Mouse (Mus musculus) limb, embryonic 14.5 days (tissue): ENCODE measurements around the gene Uqcrc2. TPM values are rescaled to one million over a fixed set of nuclear protein-coding genes. Genes with fewer than 3 reads are reported as not detected.

Source experiments
- ATAC-seq: fragments of 200-750 bp; cut with Nextera tagmentation; 2 replicates; pipeline ENCODE4 v1.8.0; 2017; ENCODE audit warnings: low read depth, moderate number of reproducible peaks, moderate TSS enrichment; ENCODE audit not compliant: low FRiP score
- DNase-seq: peaks from one replicate; pipeline ENCODE4 v3.0.0-alpha.2; 2015; ENCODE audit warnings: low spot score
- H3K27ac ChIP-seq: fragments of 300-500 bp; sonication (generic); replicated peaks from 2 replicates; pipeline ENCODE4 v1.5.1; 2014; ENCODE audit warnings: low read depth, mild to moderate bottlenecking, low read length, moderate library complexity, mixed read lengths
- H3K27me3 ChIP-seq: fragments of 300-500 bp; sonication (generic); 2 replicates; pipeline ENCODE4 v1.6.1; 2014; ENCODE audit warnings: low read length, mixed read lengths; ENCODE audit not compliant: control insufficient read depth, insufficient read depth
- H3K36me3 ChIP-seq: fragments of 300-500 bp; sonication (generic); 2 replicates; pipeline ENCODE4 v1.6.1; 2014; ENCODE audit warnings: mild to moderate bottlenecking, low read length, moderate library complexity, mixed read lengths; ENCODE audit not compliant: control insufficient read depth, insufficient read depth
- H3K4me1 ChIP-seq: fragments of 300-500 bp; sonication (generic); 2 replicates; pipeline ENCODE4 v1.6.1; 2014; ENCODE audit warnings: antibody characterized with exemption, low read length, mixed read lengths; ENCODE audit not compliant: control insufficient read depth, insufficient read depth
- H3K4me2 ChIP-seq: fragments of 300-500 bp; sonication (generic); replicated peaks from 2 replicates; pipeline ENCODE4 v1.6.1; 2014; ENCODE audit warnings: low read depth, mild to moderate bottlenecking, low read length, moderate library complexity; ENCODE audit not compliant: severe bottlenecking
- H3K4me3 ChIP-seq: fragments of 300-500 bp; sonication (generic); replicated peaks from 2 replicates; pipeline ENCODE4 v1.5.1; 2014; ENCODE audit warnings: low read length
- H3K9ac ChIP-seq: fragments of 300-500 bp; sonication (generic); 2 replicates; pipeline ENCODE4 v1.6.1; 2014; ENCODE audit warnings: mild to moderate bottlenecking, low read depth, low read length, moderate library complexity; ENCODE audit not compliant: severe bottlenecking
- H3K9me3 ChIP-seq: fragments of 300-500 bp; sonication (generic); 2 replicates; pipeline ENCODE4 v1.6.1; 2016; ENCODE audit warnings: low read length; ENCODE audit not compliant: control insufficient read depth
- POLR2A ChIP-seq: fragments of 200-500 bp; IDR thresholded peaks from 2 replicates; pipeline ENCODE4 v1.8.0; 2012; ENCODE audit warnings: inconsistent platforms, mild to moderate bottlenecking, moderate library complexity, borderline replicate concordance; ENCODE audit not compliant: insufficient read depth, insufficient read length; ENCODE audit errors: extremely low read depth
- WGBS: fragments of 180-500 bp; shearing (Covaris S2); extraction: QIAGEN DNeasy Blood & Tissue Kit; methylation state at CpG from one replicate; pipeline ENCODE4 v1.1.7; 2014; 5-methylcytosine and 5-hydroxymethylcytosine counted together
- polyA plus RNA-seq, 2 experiments: library from polyadenylated mRNA; depleted of rRNA in 1 of 2; stranded (reverse) in 1 of 2; unstranded in 1 of 2; fragments of >200 nt; fragmentation: Nextera tagmentation in 1 of 2; extraction: Ambion mirVana in 1 of 2; gene quantifications; 2 replicates each; pipeline versions ENCODE4 v1.2.1 to v1.2.3; 2012 to 2014

Uqcrc2 gene
- polyA plus RNA-seq, 2 experiments: 165 to 200 TPM

- Histone ChIP-seq H3K27me3 (no peaks in the 10 kb centered on the region), H3K27ac (no peak overlapping the region), H3K4me3 (no peak overlapping the region), H3K9ac (no peak overlapping the region), H3K4me1 (peaks cover 2% of the 10 kb centered on the region; the same call in 1 of the 2 replicates), H3K36me3 (0 out of 2 replicates have a peak, but pooled peaks cover 7% of the 10 kb centered on the region), H3K4me2 (no peak overlapping the region), H3K9me3 (no peaks in the 10 kb centered on the region)
- ATAC-seq: no peak
- no peak for TF ChIP-seq POLR2A
- DNase-seq: no peak
- 75% methylated on average over 4 of the region's 4 CpGs for WGBS
These were observed 55.7 kb downstream of the Uqcrc2 start for GRCm38 (mm10) chr7:120690634-120691033.

GRCm38 (mm10) chr7:120693831-120694375, 58.9 kb downstream of the Uqcrc2 start:
- no peak overlapping the region for H3K4me2 ChIP-seq
- 0 out of 2 replicates have a peak, but pooled peaks cover 5% of the 10 kb centered on the region for H3K36me3 ChIP-seq
- no peak overlapping the region for H3K4me3 ChIP-seq
- no peak overlapping the region for H3K9ac ChIP-seq
- ATAC-seq: no peak
- H3K27me3 ChIP-seq: no peaks in the 10 kb centered on the region
- TF ChIP-seq POLR2A: no peak
- no peak for DNase-seq
- no peaks in the 10 kb centered on the region for H3K4me1 ChIP-seq
- 93% methylated on average over 5 of the region's 5 CpGs for WGBS
- no peaks in the 10 kb centered on the region for H3K9me3 ChIP-seq
- no peak overlapping the region for H3K27ac ChIP-seq

GRCm38 (mm10) chr7:120695196-120695595, 60.2 kb downstream of the Uqcrc2 start:
- WGBS: 35% methylated on average over 6 of the region's 6 CpGs
- Histone ChIP-seq H3K4me2 (no peak overlapping the region), H3K27ac (no peak overlapping the region), H3K27me3 (no peaks in the 10 kb centered on the region), H3K4me3 (no peak overlapping the region), H3K9me3 (no peaks in the 10 kb centered on the region), H3K36me3 (0 out of 2 replicates have a peak, but pooled peaks cover 4% of the 10 kb centered on the region), H3K4me1 (no peaks in the 10 kb centered on the region), H3K9ac (no peak overlapping the region)
- ATAC-seq: no peak
- no peak for TF ChIP-seq POLR2A
- no peak for DNase-seq

GRCm38 (mm10) chr7:120695641-120696040, 60.7 kb downstream of the Uqcrc2 start:
- WGBS: 79% methylated on average over 1 of the region's 1 CpGs
- no peak overlapping the region for H3K27ac ChIP-seq

GRCm38 (mm10) chr7:120696331-120696730, 61.4 kb downstream of the Uqcrc2 start:
- H3K4me1 ChIP-seq: no peaks in the 10 kb centered on the region
- 0 out of 2 replicates have a peak, but pooled peaks cover 4% of the 10 kb centered on the region for H3K36me3 ChIP-seq
- no peak for TF ChIP-seq POLR2A
- H3K27ac ChIP-seq: no peak overlapping the region
- no peak for DNase-seq
- no peaks in the 10 kb centered on the region for H3K27me3 ChIP-seq
- ATAC-seq: no peak
- H3K4me3 ChIP-seq: no peak overlapping the region
- H3K9me3 ChIP-seq: no peaks in the 10 kb centered on the region
- H3K9ac ChIP-seq: no peak overlapping the region
- 96% methylated on average over 2 of the region's 2 CpGs for WGBS
- H3K4me2 ChIP-seq: no peak overlapping the region

More at GRCm38 (mm10) chr7:120695641-120696040, 60.7 kb downstream of the Uqcrc2 start:
- Histone ChIP-seq H3K4me1 (no peaks in the 10 kb centered on the region), H3K9ac (no peak overlapping the region), H3K9me3 (no peaks in the 10 kb centered on the region), H3K27me3 (no peaks in the 10 kb centered on the region), H3K4me2 (no peak overlapping the region), H3K36me3 (0 out of 2 replicates have a peak, but pooled peaks cover 4% of the 10 kb centered on the region), H3K4me3 (no peak overlapping the region)
- DNase-seq (no peak), ATAC-seq (no peak)
- no peak for TF ChIP-seq POLR2A
